Mouse (Mus musculus) adrenal gland, postnatal 25 days (tissue): ENCODE data around the gene Rnf130. TPM values are rescaled to one million over a fixed set of nuclear protein-coding genes. Genes with fewer than 3 reads are reported as not detected.
A peak's percentile ranks its signal among the peaks of the same experiment; 100 is the strongest.

ENCODE experiments used
- DNase-seq: peaks from one replicate; pipeline ENCODE4 v3.0.0; 2021; ENCODE audit warnings: mixed read lengths
- microRNA-seq, 2 experiments: library from miRNA; unstranded; fragments of <30 nt; microRNA quantifications; one replicate each; pipeline ENCODE4 v1.2.0; 2021
- total RNA-seq: library from RNA; stranded (reverse); gene quantifications from 2 replicates; pipeline ENCODE4 v1.2.3, GENCODE M21; 2021

Rnf130 gene
- total RNA-seq, 1 experiment from 2014 or later: 83.7 TPM

GRCm38 (mm10) chr11:50139571-50139970, 114.4 kb downstream of the Rnf130 start:
- DNase-seq: no peak

DNA sequence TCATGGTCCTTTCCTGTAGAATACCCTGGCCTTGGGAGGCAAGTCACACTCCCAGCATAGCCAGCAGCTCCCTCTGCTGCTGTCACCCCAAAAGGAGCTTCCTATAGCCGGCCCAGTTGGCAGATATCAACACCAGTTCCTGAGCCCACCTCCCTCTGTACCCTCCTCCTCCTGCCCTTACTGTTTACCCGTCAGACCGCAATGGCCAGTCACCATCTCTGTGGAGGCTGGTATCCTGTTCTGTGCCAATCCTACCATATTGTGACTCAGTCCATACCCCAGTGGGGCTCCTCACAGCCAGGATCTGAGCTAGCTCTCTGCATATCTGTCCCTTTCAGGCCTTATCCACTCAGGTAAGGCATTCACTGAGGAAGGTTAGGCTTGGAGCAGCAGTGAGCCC, 120.4 kb downstream of the Rnf130 start:
- no peak for DNase-seq

DNA sequence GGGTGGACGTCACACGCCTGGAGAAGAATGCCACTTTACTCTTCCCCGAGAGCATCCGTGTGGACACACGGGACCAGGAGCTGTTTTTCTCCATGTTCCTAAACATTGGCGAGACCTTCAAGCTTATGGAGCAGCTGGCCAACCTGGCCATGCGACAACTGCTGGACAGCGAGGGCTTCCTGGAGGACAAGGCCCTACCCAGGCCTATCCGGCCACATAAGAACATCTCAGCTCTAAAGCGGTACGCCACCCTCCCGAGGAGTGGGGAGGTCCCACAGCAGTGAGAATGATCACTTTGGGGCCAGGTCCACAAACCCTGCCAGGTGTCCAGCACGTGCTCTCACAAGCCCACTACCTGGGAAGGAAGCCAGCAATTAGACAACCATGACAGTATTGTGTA, 121.0 kb downstream of the Rnf130 start:
- DNase-seq: no peak

GRCm38 (mm10) chr11:50147267-50147957, 122.3 kb downstream of the Rnf130 start:
- DNase-seq: peak; percentile 62

DNA sequence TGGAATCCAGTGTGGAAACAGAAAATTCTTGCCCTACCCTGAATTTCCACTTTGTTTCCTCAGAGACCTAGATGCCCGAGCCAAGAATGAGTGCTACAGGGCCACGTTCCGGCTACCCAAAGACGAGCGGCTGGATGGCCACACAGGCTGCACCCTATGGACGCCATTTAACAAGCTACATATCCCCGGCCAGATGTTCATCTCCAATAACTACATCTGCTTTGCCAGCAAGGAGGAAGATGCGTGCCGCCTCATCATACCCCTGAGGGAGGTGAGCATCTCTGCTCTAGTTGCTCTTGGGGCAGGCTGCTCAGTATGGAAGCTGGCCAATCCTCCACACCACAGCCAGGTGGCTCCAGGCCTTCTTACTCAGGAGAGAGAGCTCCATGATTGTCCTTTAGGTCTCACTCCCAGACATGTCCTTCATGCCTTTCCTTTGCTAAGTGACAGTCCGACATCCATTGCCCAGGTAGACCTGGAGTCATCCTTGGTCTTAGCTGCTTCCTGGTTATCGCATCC, 122.9 kb downstream of the Rnf130 start:
- DNase-seq: no peak

GRCm38 (mm10) chr11:50149200-50149599, 124.1 kb downstream of the Rnf130 start:
- peak; percentile 22 for DNase-seq

- DNase-seq: no peak
These were observed 124.5 kb downstream of the Rnf130 start for GRCm38 (mm10) chr11:50149603-50150150.

DNA sequence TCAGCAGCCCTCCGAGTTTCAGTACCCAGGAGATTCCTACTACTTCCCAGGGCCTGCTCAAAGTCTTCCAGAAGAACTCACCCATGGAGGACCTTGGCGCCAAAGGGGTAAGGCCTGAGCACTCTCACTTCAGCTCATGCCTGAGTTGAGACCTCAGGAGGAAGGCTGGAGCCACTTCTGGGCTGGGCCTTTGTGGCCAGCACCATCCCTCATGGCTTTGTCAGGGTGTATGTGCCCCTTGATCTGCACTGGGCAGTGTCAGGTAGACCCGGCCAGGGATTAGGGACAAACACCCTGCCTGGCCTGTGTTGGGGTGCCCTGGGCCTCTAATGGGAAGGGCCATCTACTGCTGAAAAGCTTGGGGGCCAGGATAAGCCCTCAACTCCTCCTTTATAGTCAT, 126.2 kb downstream of the Rnf130 start:
- DNase-seq: no peak

GRCm38 (mm10) chr11:50154166-50154565, 129.0 kb downstream of the Rnf130 start:
- no peak for DNase-seq

Small RNA genes within 50 kb of the gene (microRNA-seq; reads per million reads assigned to microRNA genes)
- gene Mir340: 81.8 to 174 reads per million in 2 experiments

Other genes with a start within 250 kb of the Rnf130 start
- gene Gfpt2, start 231.2 kb upstream of the Rnf130 start, total RNA-seq: 2.8 and 2.9 TPM in 2 replicates
- 65.6 and 76.5 TPM in 2 replicates for gene Mapk9, start 178.6 kb upstream of the Rnf130 start, total RNA-seq
- gene Rasgef1c, start 123.5 kb upstream of the Rnf130 start, total RNA-seq: 0.49 TPM in 1 of 2 replicates, not detected in the other
- gene Tbc1d9b, start 106.0 kb downstream of the Rnf130 start, total RNA-seq: 117 and 129 TPM in 2 replicates
- 10.5 and 15.0 TPM in 2 replicates for gene Mrnip, start 149.1 kb downstream of the Rnf130 start, total RNA-seq
- 784 and 1,020 TPM in 2 replicates for gene Sqstm1, start 185.5 kb downstream of the Rnf130 start, total RNA-seq
- 138 and 161 TPM in 2 replicates for gene Mgat4b, start 185.5 kb downstream of the Rnf130 start, total RNA-seq
- 6.2 and 7.5 TPM in 2 replicates for gene Ltc4s, start 213.3 kb downstream of the Rnf130 start, total RNA-seq